ENCODE assay signal across 8 mouse cellular contexts in the genomic region with DNA sequence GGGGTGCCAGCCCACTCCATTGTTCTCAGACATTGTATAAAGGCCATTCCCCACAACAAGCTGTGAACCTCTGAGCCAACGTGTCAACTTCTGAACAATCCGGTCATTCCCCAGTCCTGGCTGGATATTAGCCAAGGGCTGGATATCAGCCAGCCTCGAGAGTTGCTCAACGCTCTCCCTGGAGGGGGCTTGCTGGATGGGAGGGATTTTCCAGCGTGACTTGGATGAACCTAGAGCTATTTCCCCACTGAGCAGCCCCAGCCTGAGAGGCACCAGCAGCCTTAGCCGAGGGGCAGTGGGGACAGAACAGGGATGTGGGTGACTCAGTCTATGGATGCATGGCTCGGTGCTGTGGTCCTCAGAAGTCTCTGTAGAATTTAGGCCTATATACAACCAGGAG. TPM values are rescaled to one million over a fixed set of nuclear protein-coding genes. Genes with fewer than 3 reads are reported as not detected.
DNase-seq lines count a peak whose midpoint lies in the region; ATAC-seq lines count a peak whose summit lies in the region.

No protein-coding gene starts in this region.

- no peaks in the 10 kb centered on the region for H3K27me3 ChIP-seq in hindbrain, embryonic 12.5 days
- H3K27me3 ChIP-seq in stomach, embryonic 14.5 days (ENCODE audit: control insufficient read depth, insufficient read depth, low read length), result no peaks in the 10 kb centered on the region

- DNase-seq in Muller cell, postnatal 12 days (ENCODE audit: inconsistent ontology term), result peak; percentile 97
- peak; percentile 22 to 25 for DNase-seq in cerebellum, adult 18-20 months
- DNase-seq in gastrocnemius, adult 8-10 months (ENCODE audit: low spot score in 2 of 2), result peak; percentile 85 to 86
- peak; percentile 25 to 31 for DNase-seq in layer of hippocampus, postnatal 36 days
- DNase-seq in lung, postnatal 25 days (ENCODE audit: low spot score), result peak; percentile 75
- no peak for DNase-seq in spleen, postnatal 10 days (ENCODE audit: low spot score in 2 of 2)

- H3K36me3 ChIP-seq in hindbrain, embryonic 12.5 days, result no peaks in the 10 kb centered on the region
- H3K36me3 ChIP-seq in stomach, embryonic 14.5 days (ENCODE audit: control insufficient read depth, insufficient read depth, low read length), result no peaks in the 10 kb centered on the region

- 19% methylated on average over 7 of the region's 7 CpGs for WGBS in hindbrain, embryonic 12.5 days
- WGBS in stomach, embryonic 14.5 days, result 13% methylated on average over 7 of the region's 7 CpGs

- peak overlapping the region; percentile 71 for H3K27ac ChIP-seq in hindbrain, embryonic 12.5 days
- H3K27ac ChIP-seq in stomach, embryonic 14.5 days (ENCODE audit: low read length), result peak overlapping the region; percentile 95

- H3K9me3 ChIP-seq in hindbrain, embryonic 12.5 days (replicated peaks), result no peaks in the 10 kb centered on the region
- H3K9me3 ChIP-seq in stomach, embryonic 14.5 days (ENCODE audit: control insufficient read depth, low read depth, low read length), result no peaks in the 10 kb centered on the region

- no peak overlapping the region for H3K4me3 ChIP-seq in hindbrain, embryonic 12.5 days
- no peak overlapping the region for H3K4me3 ChIP-seq in stomach, embryonic 14.5 days (ENCODE audit: low read depth, low read length)

- 0 out of 2 replicates have a peak overlapping the region, but pooled peaks have one; percentile 5 for H3K4me2 ChIP-seq in hindbrain, embryonic 12.5 days (replicated peaks)
- H3K4me2 ChIP-seq in stomach, embryonic 14.5 days (replicated peaks; ENCODE audit: low read depth, low read length), result peak overlapping the region; percentile 0

- H3K4me1 ChIP-seq in hindbrain, embryonic 12.5 days, result peaks cover 24% of the 10 kb centered on the region
- H3K4me1 ChIP-seq in stomach, embryonic 14.5 days (ENCODE audit: control insufficient read depth, insufficient read depth, low read length), result peaks cover 25% of the 10 kb centered on the region; the same call in 1 of the 2 replicates

- no peak overlapping the region for H3K9ac ChIP-seq in hindbrain, embryonic 12.5 days
- no peak overlapping the region for H3K9ac ChIP-seq in stomach, embryonic 14.5 days (replicated peaks; ENCODE audit: low read depth, low read length)

- peak; percentile 70; the same call in 1 of the 2 replicates for ATAC-seq in hindbrain, embryonic 12.5 days (ENCODE audit: low FRiP score)
- ATAC-seq in stomach, embryonic 14.5 days (ENCODE audit: insufficient number of reproducible peaks, insufficient read depth, low FRiP score, low read depth), result peak; percentile 70

RNA-seq across cellular contexts. Expression of a gene that starts 51.0 kb away (rescaled TPM):
- total RNA-seq in gastrocnemius, adult 8-10 months (2022), result 1 to 10 TPM; 5.3 to 7.6 (median 5.9) TPM
- polyA plus RNA-seq in hindbrain, embryonic 12.5 days (2016; fragmentation: Nextera tagmentation; extraction: Ambion mirVana), result 14.7 and 16.5 TPM in 2 replicates
- total RNA-seq in layer of hippocampus, postnatal 36 days (2021), result 1 to 10 TPM; 1.6 to 2.0 TPM
- polyA plus RNA-seq in stomach, embryonic 14.5 days (2014; fragmentation: Nextera tagmentation; extraction: Ambion mirVana), result 7.2 and 8.6 TPM in 2 replicates

Comparison
In these comparisons a context has a peak if more than half of its experiments do, and no peak if none do; other contexts are left out.
1. DNase-seq: peak in Muller cell, postnatal 12 days (single experiment), cerebellum, adult 18-20 months (2 of 2), gastrocnemius, adult 8-10 months (2 of 2), layer of hippocampus, postnatal 36 days (2 of 2) and lung, postnatal 25 days (single experiment); none in spleen, postnatal 10 days (0 of 2).